Mouse (Mus musculus) stomach, postnatal 0 days (tissue): ENCODE data around the gene Gmnc.
A peak's percentile ranks its signal among the peaks of the same experiment; 100 is the strongest.

Source experiments
- CTCF ChIP-seq: IDR thresholded peaks from 2 replicates; pipeline ENCODE4 v1.5.1; 2016; ENCODE audit warnings: antibody characterized with exemption, low read depth, mild to moderate bottlenecking, moderate library complexity
- EP300 ChIP-seq: optimal IDR thresholded peaks from 2 replicates; pipeline ENCODE3; 2016; ENCODE audit warnings: antibody characterized with exemption

DNA sequence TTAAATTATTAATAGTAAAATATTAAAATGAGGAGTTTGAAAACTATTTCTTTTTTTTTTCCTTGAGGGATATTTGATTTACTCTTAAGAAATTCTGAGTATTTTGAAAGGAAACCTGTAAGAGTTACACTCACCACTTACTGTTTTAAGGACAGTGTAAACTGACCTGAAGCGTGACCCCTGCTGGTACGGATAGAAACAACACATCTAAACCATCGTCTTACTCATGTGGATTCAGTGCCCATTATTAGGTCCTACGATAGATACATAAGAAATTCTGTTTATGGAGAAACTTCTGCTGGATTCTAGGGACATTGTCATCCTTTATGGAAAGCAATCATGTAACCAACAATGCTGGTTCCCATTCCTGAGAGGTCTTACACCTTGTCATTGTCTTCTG lies 41.2 kb downstream of the Gmnc start:
- TF ChIP-seq CTCF (peak; percentile 52), EP300 (no peak)
